Mouse (Mus musculus) G1E (cell line): ENCODE data around the gene Creg1. TPM values are rescaled to one million over a fixed set of nuclear protein-coding genes. Genes with fewer than 3 reads are reported as not detected.

ENCODE experiments used
- ATAC-seq: 2 replicates; pipeline ENCODE4 v1.8.0; 2016; ENCODE audit warnings: mild to moderate bottlenecking; ENCODE audit not compliant: insufficient number of reproducible peaks, poor library complexity, low FRiP score, severe bottlenecking; ENCODE audit errors: extremely low read depth
- DNase-seq: peaks from one replicate; pipeline ENCODE4 v3.0.0; 2012; ENCODE audit warnings: low spot score
- H3K27me3 ChIP-seq: 2 replicates; pipeline ENCODE4 v1.6.1; 2012; ENCODE audit warnings: mild to moderate bottlenecking, low read length, inconsistent platforms; ENCODE audit not compliant: insufficient read depth
- H3K36me3 ChIP-seq: replicated peaks from 2 replicates; pipeline ENCODE3; 2012; ENCODE audit warnings: mild to moderate bottlenecking, inconsistent platforms
- H3K4me1 ChIP-seq: 2 replicates; pipeline ENCODE4 v1.6.1; 2012; ENCODE audit warnings: low read depth, low read length, inconsistent platforms, mixed read lengths; ENCODE audit not compliant: insufficient read depth
- H3K4me3 ChIP-seq: 2 replicates; pipeline ENCODE4 v1.5.1; 2012; ENCODE audit warnings: low read depth, mild to moderate bottlenecking, inconsistent platforms, low read length, moderate library complexity, mixed read lengths
- H3K9me3 ChIP-seq: replicated peaks from 2 replicates; pipeline ENCODE4 v1.6.1; 2012; ENCODE audit warnings: inconsistent platforms
- CTCF ChIP-seq: IDR thresholded peaks from 2 replicates; pipeline ENCODE4 v1.5.1; 2012; ENCODE audit warnings: low read depth, low read length, inconsistent platforms, mixed read lengths
- GATA1 ChIP-seq: IDR thresholded peaks from 2 replicates; pipeline ENCODE4 v1.6.1; 2012; ENCODE audit warnings: borderline replicate concordance, low read length, inconsistent platforms, mixed read lengths
- GATA2 ChIP-seq: IDR thresholded peaks from 2 replicates; pipeline ENCODE4 v1.6.1; 2012; ENCODE audit warnings: low read depth, low read length, inconsistent platforms, borderline replicate concordance
- POLR2AphosphoS5 ChIP-seq: IDR thresholded peaks from 2 replicates; pipeline ENCODE4 v1.6.1; 2012; ENCODE audit warnings: low read depth, low read length, inconsistent platforms; ENCODE audit not compliant: insufficient replicate concordance
- TAL1 ChIP-seq: conservative IDR thresholded peaks from 2 replicates; pipeline ENCODE4 v1.6.1; 2012; ENCODE audit warnings: low read depth, low read length, inconsistent platforms, mixed read lengths
- polyA plus RNA-seq: library from polyadenylated mRNA; stranded (reverse); fragments of >175 nt; gene quantifications from 2 replicates; pipeline ENCODE4 v1.2.3, GENCODE M21; 2012
- total RNA-seq, 2 experiments: library from RNA; stranded (forward) in 1 of 2; stranded (reverse) in 1 of 2; fragments of 200-1000 nt in 1 of 2; fragments of >200 nt in 1 of 2; fragmentation: Nextera tagmentation in 1 of 2; gene quantifications; 2 replicates each; pipeline ENCODE4 v1.2.3; 2014 to 2017

Creg1 gene
- total and polyA plus RNA-seq, 3 experiments = 139 to 514 (median 239) TPM

GRCm38 (mm10) chr1:165722531-165723123, 40.9 kb upstream of the Creg1 start:
- peaks cover 5% of the 10 kb centered on the region; the same call in 1 of the 2 replicates for H3K27me3 ChIP-seq
- H3K9me3 ChIP-seq = no peaks in the 10 kb centered on the region
- H3K4me3 ChIP-seq = no peak overlapping the region
- peak; percentile 54 for ATAC-seq
- DNase-seq = no peak
- peaks cover 45% of the 10 kb centered on the region for H3K4me1 ChIP-seq
- no peaks in the 10 kb centered on the region for H3K36me3 ChIP-seq
- TF ChIP-seq TAL1 (no peak), CTCF (no peak), GATA1 (no peak), POLR2AphosphoS5 (no peak), GATA2 (no peak)

GRCm38 (mm10) chr1:165724219-165725033, 39.1 kb upstream of the Creg1 start:
- H3K9me3 ChIP-seq = no peaks in the 10 kb centered on the region
- H3K27me3 ChIP-seq = peaks cover 5% of the 10 kb centered on the region; the same call in 1 of the 2 replicates
- ATAC-seq (no peak), DNase-seq (no peak)
- TF ChIP-seq TAL1 (no peak), POLR2AphosphoS5 (no peak), GATA2 (no peak), CTCF (no peak), GATA1 (no peak)
- H3K4me1 ChIP-seq = peaks cover 41% of the 10 kb centered on the region
- no peaks in the 10 kb centered on the region for H3K36me3 ChIP-seq
- no peak overlapping the region for H3K4me3 ChIP-seq

DNA sequence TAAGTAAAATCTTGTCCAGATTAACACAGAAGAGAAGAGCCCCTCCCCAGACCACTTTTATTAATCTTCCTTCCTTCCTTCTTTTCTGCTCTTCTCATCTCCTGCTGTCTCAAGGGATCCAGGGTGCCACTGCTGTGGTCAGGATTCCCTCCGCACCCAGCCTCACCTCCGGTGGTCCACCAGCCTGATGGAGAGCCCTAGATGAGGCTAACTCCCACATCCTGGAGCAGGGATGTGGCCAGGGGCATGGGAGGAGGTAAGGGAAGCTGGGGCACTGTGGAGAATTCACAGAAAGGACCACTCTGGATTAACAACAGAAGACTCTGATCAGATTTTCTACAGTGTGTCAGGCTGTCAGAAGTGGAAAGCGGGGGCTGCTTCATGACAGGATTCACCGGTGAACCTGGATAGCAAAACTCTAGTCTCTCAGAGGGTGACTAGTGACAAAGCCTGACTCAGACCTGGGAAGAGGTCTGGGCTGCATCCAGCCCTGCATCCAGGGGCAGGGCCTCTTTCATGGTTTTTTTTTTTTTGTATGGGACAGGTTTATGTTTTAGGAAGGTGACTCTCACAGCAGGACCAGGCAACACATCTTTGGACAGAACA, 38.4 kb upstream of the Creg1 start:
- ATAC-seq (no peak), DNase-seq (no peak)
- TF ChIP-seq TAL1 (no peak), POLR2AphosphoS5 (no peak), CTCF (no peak), GATA1 (no peak), GATA2 (no peak)
- no peaks in the 10 kb centered on the region for H3K9me3 ChIP-seq
- H3K4me3 ChIP-seq = no peak overlapping the region
- H3K4me1 ChIP-seq = peaks cover 44% of the 10 kb centered on the region
- H3K36me3 ChIP-seq = no peaks in the 10 kb centered on the region
- peaks cover 5% of the 10 kb centered on the region; the same call in 1 of the 2 replicates for H3K27me3 ChIP-seq

GRCm38 (mm10) chr1:165726986-165727385, 36.6 kb upstream of the Creg1 start:
- Histone ChIP-seq H3K4me1 (peaks cover 42% of the 10 kb centered on the region), H3K9me3 (no peaks in the 10 kb centered on the region), H3K36me3 (no peaks in the 10 kb centered on the region), H3K4me3 (no peak overlapping the region), H3K27me3 (peaks cover 3% of the 10 kb centered on the region; the same call in 1 of the 2 replicates)
- TF ChIP-seq POLR2AphosphoS5 (no peak), CTCF (no peak), GATA1 (no peak), TAL1 (no peak), GATA2 (no peak)
- DNase-seq = no peak
- ATAC-seq = no peak

- Histone ChIP-seq H3K9me3 (no peaks in the 10 kb centered on the region), H3K4me1 (peaks cover 30% of the 10 kb centered on the region), H3K36me3 (no peaks in the 10 kb centered on the region), H3K4me3 (no peak overlapping the region), H3K27me3 (no peaks in the 10 kb centered on the region; the same call in 1 of the 2 replicates)
- ATAC-seq (no peak), DNase-seq (no peak)
- TF ChIP-seq GATA1 (no peak), CTCF (no peak), POLR2AphosphoS5 (no peak), GATA2 (no peak), TAL1 (no peak)
Observed at GRCm38 (mm10) chr1:165728057-165728639, 35.4 kb upstream of the Creg1 start.

DNA sequence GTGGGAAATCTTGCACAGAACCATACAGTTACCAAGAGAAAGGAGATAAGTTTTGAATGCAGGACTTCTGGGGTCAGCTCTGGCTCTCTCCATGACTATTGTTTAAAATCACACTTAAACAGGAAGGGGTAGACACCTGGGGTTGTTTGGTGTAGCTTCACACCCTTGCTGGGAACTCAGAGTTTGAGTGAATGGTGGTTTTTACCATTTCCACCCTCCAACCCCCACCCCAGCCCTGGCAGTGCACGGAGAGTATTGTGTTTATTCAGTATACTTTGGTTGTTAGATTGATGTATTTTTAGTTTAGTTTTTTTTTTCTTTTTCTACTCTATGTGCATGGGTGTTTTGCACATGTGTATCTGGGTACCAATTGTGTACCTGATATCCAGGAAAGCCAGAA, 33.4 kb upstream of the Creg1 start:
- Histone ChIP-seq H3K4me1 (peaks cover 18% of the 10 kb centered on the region), H3K36me3 (no peaks in the 10 kb centered on the region), H3K9me3 (no peaks in the 10 kb centered on the region), H3K27me3 (no peaks in the 10 kb centered on the region; the same call in 1 of the 2 replicates), H3K4me3 (no peak overlapping the region)
- DNase-seq (no peak), ATAC-seq (no peak)
- TF ChIP-seq GATA1 (no peak), TAL1 (no peak)
